Mouse (Mus musculus): ENCODE data around the gene Btaf1.

DNA sequence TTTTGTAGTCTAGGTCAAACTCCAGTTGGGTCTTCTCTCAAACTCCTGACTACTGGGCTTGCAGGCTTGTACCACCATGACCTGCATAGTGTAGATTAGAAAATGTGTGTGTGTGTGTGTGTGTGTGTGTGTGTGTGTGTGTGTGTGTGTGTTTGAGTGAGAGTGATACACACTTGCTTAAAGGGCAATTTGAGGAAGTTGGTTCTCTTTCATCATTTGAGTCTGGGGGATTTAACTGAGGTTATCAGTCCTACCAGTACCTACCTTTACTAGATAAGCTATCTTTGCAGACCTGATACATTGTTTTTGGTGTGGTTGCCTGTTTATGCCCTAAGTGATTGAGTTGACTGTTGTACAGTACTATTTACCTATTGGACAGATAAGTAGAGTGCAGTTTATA is 6.2 kb downstream of the Btaf1 start:
- TF ChIP-seq CTCF (conservative IDR thresholded peaks at IDR 0.05 in 1 of 2, IDR thresholded peaks at IDR 0.05 in 1 of 2; ENCODE audit: low read depth in 2 of 2, low read length in 2 of 2) (no peak), TCF12 (IDR thresholded peaks at IDR 0.05; ENCODE audit: low read depth, low read length) (no peak), MYC (IDR thresholded peaks at IDR 0.05; ENCODE audit: low read depth, low read length) (no peak)
